Mouse (Mus musculus): ENCODE results near the gene Tsr3. TPM values are rescaled to one million over a fixed set of nuclear protein-coding genes. Genes with fewer than 3 reads are reported as not detected.

Tsr3 gene
- polyA plus RNA-seq (2014; fragmentation: Nextera tagmentation; extraction: Ambion mirVana) = 45.1 and 47.4 TPM in 2 replicates

DNA sequence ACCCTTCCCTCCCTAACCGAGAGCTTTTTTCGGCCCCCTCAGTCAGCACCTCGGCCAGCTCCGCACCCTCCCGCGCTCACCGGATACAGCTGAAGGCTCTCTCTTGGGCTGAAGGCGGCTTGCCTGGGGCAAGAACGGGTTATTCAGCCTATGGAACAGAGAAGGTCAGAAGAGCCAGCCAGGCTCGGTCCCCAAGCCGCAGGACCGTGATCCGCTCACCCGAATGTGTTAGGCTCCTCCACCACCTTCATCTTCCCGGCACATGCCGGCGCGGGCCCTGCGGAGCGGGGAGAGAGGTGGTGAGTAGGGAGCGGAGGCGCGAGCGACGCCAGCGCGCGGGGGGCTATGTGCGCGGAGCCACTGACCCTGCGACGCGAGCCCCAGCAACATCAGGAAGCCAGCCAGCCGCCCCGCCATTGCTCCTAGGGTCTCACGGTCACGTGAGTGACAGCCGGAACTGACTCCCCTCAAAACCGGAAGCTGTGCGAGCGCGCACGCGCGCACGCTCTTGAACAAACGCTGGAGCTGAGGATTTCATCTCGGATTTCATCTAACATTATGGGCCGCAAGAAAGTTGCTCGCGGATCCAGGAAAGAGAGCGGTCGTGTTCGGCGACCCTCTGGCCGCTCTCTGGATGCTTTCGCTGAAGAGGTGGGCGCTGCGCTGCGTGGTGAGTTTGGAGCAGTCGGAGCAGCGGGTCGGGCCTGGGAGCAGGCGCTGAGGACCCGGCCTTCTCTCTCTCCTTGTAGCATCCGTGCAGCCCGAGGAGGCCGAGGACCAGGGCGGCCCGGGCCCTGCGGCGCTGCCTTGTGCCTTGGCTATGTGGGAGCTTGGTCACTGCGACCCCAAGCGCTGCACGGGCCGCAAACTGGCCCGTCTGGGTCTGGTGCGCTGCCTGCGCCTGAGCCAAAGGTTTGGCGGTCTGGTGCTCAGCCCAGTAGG lies at the start of gene Tsr3, which contains the start of gene Gnptg:
Gene Tsr3 (plus strand): TSS at position 476 of the 942 bp plus-strand sequence.
Gene Gnptg (minus strand): TSS at position 430 of the 942 bp plus-strand sequence.
- DNase-seq (ENCODE audit: low spot score) (peak; percentile 91), ATAC-seq (replicated peaks; ENCODE audit: low FRiP score, low TSS enrichment, low read depth) (peak; percentile 87)
- H3K27ac ChIP-seq (ENCODE audit: low read depth) = peak within 1 kb of the TSS; percentile 77
- under 1% methylated on average over 80 of the region's 80 CpGs for WGBS
- H3K4me3 ChIP-seq (ENCODE audit: low read depth, low read length) = peak within 1 kb of the TSS; percentile 90
- H3K4me2 ChIP-seq (ENCODE audit: low read length) = peak within 1 kb of the TSS; percentile 78
- H3K9me3 ChIP-seq (ENCODE audit: control insufficient read depth, low read length) = no peaks in the 10 kb centered on the region
- H3K27me3 ChIP-seq (replicated peaks; ENCODE audit: control insufficient read depth, insufficient read depth, low read length) = no peaks in the 10 kb centered on the region
- peak within 1 kb of the TSS; percentile 88 for H3K9ac ChIP-seq (ENCODE audit: low read length)
- peaks cover 37% of the 10 kb centered on the region for H3K36me3 ChIP-seq (ENCODE audit: control insufficient read depth, insufficient read depth, low read length)
- H3K4me1 ChIP-seq (replicated peaks; ENCODE audit: control insufficient read depth, insufficient read depth, low read length) = peaks cover 15% of the 10 kb centered on the region

DNA sequence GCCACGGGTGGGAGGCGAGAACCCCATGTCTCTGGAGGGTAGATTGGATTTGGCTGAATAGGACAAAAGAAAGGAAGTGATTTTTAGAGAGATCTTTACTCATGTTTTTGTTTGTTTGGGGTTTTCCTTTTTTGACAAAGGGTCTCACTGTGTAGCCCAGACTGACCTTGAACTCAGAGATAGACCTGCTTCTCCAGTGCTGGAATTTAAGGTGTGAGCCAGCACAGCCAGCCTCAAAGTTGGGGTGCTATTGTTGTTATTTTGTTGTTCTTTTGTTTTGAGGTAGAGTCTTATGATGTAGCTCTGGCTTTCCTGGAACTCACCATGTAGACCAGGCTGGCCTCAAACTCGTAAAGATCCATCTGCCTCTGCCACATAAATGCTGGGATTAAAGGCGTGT lies 37.6 kb upstream of the Tsr3 start:
- H3K4me2 ChIP-seq (ENCODE audit: low read length) = no peak overlapping the region
- H3K4me1 ChIP-seq (replicated peaks; ENCODE audit: control insufficient read depth, insufficient read depth, low read length) = no peaks in the 10 kb centered on the region
- no peak overlapping the region for H3K27ac ChIP-seq (ENCODE audit: low read depth)
- ATAC-seq (replicated peaks; ENCODE audit: low FRiP score, low TSS enrichment, low read depth) = no peak
- peaks cover 63% of the 10 kb centered on the region for H3K36me3 ChIP-seq (ENCODE audit: control insufficient read depth, insufficient read depth, low read length)
- H3K27me3 ChIP-seq (replicated peaks; ENCODE audit: control insufficient read depth, insufficient read depth, low read length) = no peaks in the 10 kb centered on the region
- no peak overlapping the region for H3K9ac ChIP-seq (ENCODE audit: low read length)
- H3K4me3 ChIP-seq (ENCODE audit: low read depth, low read length) = no peak overlapping the region
- DNase-seq (ENCODE audit: low spot score) = no peak
- H3K9me3 ChIP-seq (ENCODE audit: control insufficient read depth, low read length) = no peaks in the 10 kb centered on the region
- 91% methylated on average over 4 of the region's 4 CpGs for WGBS

GRCm38 (mm10) chr17:25210006-25210405 lies 30.0 kb upstream of the Tsr3 start:
- Histone ChIP-seq H3K4me1 (replicated peaks; ENCODE audit: control insufficient read depth, insufficient read depth, low read length) (no peaks in the 10 kb centered on the region), H3K27me3 (replicated peaks; ENCODE audit: control insufficient read depth, insufficient read depth, low read length) (no peaks in the 10 kb centered on the region), H3K9me3 (ENCODE audit: control insufficient read depth, low read length) (no peaks in the 10 kb centered on the region), H3K9ac (ENCODE audit: low read length) (no peak overlapping the region), H3K4me2 (ENCODE audit: low read length) (no peak overlapping the region), H3K4me3 (ENCODE audit: low read depth, low read length) (no peak overlapping the region), H3K27ac (ENCODE audit: low read depth) (no peak overlapping the region), H3K36me3 (ENCODE audit: control insufficient read depth, insufficient read depth, low read length) (peaks cover 83% of the 10 kb centered on the region)
- ATAC-seq (replicated peaks; ENCODE audit: low FRiP score, low TSS enrichment, low read depth) = no peak
- 85% methylated on average over 4 of the region's 4 CpGs for WGBS
- DNase-seq (ENCODE audit: low spot score) = no peak

- ATAC-seq (replicated peaks; ENCODE audit: low FRiP score, low TSS enrichment, low read depth) = no peak
- peaks cover 83% of the 10 kb centered on the region for H3K36me3 ChIP-seq (ENCODE audit: control insufficient read depth, insufficient read depth, low read length)
- H3K27me3 ChIP-seq (replicated peaks; ENCODE audit: control insufficient read depth, insufficient read depth, low read length) = no peaks in the 10 kb centered on the region
- no peaks in the 10 kb centered on the region for H3K4me1 ChIP-seq (replicated peaks; ENCODE audit: control insufficient read depth, insufficient read depth, low read length)
- WGBS = 85% methylated on average over 15 of the region's 15 CpGs
- H3K9me3 ChIP-seq (ENCODE audit: control insufficient read depth, low read length) = no peaks in the 10 kb centered on the region
- no peak for DNase-seq (ENCODE audit: low spot score)
- H3K4me3 ChIP-seq (ENCODE audit: low read depth, low read length) = no peak overlapping the region
- H3K9ac ChIP-seq (ENCODE audit: low read length) = no peak overlapping the region
- H3K4me2 ChIP-seq (ENCODE audit: low read length) = no peak overlapping the region
- H3K27ac ChIP-seq (ENCODE audit: low read depth) = no peak overlapping the region
These were observed 29.1 kb upstream of the Tsr3 start for GRCm38 (mm10) chr17:25210680-25211466.

DNA sequence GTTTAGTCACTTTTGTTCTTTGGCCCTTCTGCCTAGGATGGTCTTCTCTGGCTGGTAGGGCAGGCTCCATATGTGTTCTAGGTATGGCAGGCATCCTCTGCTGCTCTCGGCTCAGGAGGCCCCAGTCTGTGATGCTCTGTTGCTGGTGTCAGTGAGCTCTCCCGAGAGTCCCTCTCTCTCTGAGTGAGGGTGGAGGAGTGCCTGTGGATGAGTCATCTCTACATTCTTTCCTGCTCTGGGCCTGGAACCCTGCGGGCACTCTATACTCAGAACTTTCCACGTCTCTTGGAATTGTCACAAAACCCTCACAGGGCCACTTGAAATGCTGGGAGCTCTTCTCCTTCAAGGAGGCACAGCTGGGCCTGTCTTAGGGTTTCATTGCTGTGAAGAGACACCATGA lies 28.3 kb upstream of the Tsr3 start:
- Histone ChIP-seq H3K9ac (ENCODE audit: low read length) (no peak overlapping the region), H3K36me3 (ENCODE audit: control insufficient read depth, insufficient read depth, low read length) (peaks cover 87% of the 10 kb centered on the region), H3K27ac (ENCODE audit: low read depth) (no peak overlapping the region), H3K4me1 (replicated peaks; ENCODE audit: control insufficient read depth, insufficient read depth, low read length) (no peaks in the 10 kb centered on the region), H3K9me3 (ENCODE audit: control insufficient read depth, low read length) (no peaks in the 10 kb centered on the region), H3K4me3 (ENCODE audit: low read depth, low read length) (no peak overlapping the region), H3K4me2 (ENCODE audit: low read length) (no peak overlapping the region), H3K27me3 (replicated peaks; ENCODE audit: control insufficient read depth, insufficient read depth, low read length) (no peaks in the 10 kb centered on the region)
- 85% methylated on average over 4 of the region's 4 CpGs for WGBS
- no peak for DNase-seq (ENCODE audit: low spot score)
- ATAC-seq (replicated peaks; ENCODE audit: low FRiP score, low TSS enrichment, low read depth) = no peak

GRCm38 (mm10) chr17:25215431-25215830 lies 24.5 kb upstream of the Tsr3 start:
- H3K4me2 ChIP-seq (ENCODE audit: low read length) = no peak overlapping the region
- ATAC-seq (replicated peaks; ENCODE audit: low FRiP score, low TSS enrichment, low read depth) (no peak), DNase-seq (ENCODE audit: low spot score) (no peak)
- no peak overlapping the region for H3K4me3 ChIP-seq (ENCODE audit: low read depth, low read length)
- peaks cover 70% of the 10 kb centered on the region for H3K36me3 ChIP-seq (ENCODE audit: control insufficient read depth, insufficient read depth, low read length)
- no peaks in the 10 kb centered on the region for H3K9me3 ChIP-seq (ENCODE audit: control insufficient read depth, low read length)
- H3K4me1 ChIP-seq (replicated peaks; ENCODE audit: control insufficient read depth, insufficient read depth, low read length) = no peaks in the 10 kb centered on the region
- 87% methylated on average over 3 of the region's 3 CpGs for WGBS
- no peak overlapping the region for H3K9ac ChIP-seq (ENCODE audit: low read length)
- no peaks in the 10 kb centered on the region for H3K27me3 ChIP-seq (replicated peaks; ENCODE audit: control insufficient read depth, insufficient read depth, low read length)
- H3K27ac ChIP-seq (ENCODE audit: low read depth) = no peak overlapping the region

DNA sequence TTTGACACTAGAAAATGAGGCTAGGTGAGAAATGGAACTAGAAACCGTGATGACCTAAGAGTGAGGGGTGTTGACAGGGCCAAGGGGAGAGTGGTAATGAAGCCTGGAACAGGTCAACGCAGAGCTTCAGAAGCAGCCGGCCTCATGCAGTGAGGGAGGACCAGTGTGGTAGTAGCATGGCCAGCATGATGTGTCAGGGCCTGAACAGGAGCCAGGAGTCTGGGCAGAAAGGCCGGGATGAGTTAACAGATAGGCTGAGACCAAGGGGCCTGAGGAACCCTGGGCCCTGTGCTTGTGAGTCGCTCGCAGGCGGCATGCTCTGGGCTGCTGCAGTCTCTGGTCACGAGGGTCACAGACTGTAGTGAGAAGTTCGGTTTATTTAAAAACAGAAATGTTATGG lies 21.0 kb upstream of the Tsr3 start:
- Histone ChIP-seq H3K27ac (ENCODE audit: low read depth) (no peak overlapping the region), H3K27me3 (replicated peaks; ENCODE audit: control insufficient read depth, insufficient read depth, low read length) (no peaks in the 10 kb centered on the region), H3K9ac (ENCODE audit: low read length) (no peak overlapping the region), H3K4me3 (ENCODE audit: low read depth, low read length) (no peak overlapping the region), H3K36me3 (ENCODE audit: control insufficient read depth, insufficient read depth, low read length) (peaks cover 48% of the 10 kb centered on the region), H3K4me2 (ENCODE audit: low read length) (no peak overlapping the region), H3K4me1 (replicated peaks; ENCODE audit: control insufficient read depth, insufficient read depth, low read length) (0 out of 2 replicates have a peak, but pooled peaks cover 9% of the 10 kb centered on the region), H3K9me3 (ENCODE audit: control insufficient read depth, low read length) (no peaks in the 10 kb centered on the region)
- ATAC-seq (replicated peaks; ENCODE audit: low FRiP score, low TSS enrichment, low read depth) (no peak), DNase-seq (ENCODE audit: low spot score) (no peak)
- WGBS = 90% methylated on average over 9 of the region's 9 CpGs

DNA sequence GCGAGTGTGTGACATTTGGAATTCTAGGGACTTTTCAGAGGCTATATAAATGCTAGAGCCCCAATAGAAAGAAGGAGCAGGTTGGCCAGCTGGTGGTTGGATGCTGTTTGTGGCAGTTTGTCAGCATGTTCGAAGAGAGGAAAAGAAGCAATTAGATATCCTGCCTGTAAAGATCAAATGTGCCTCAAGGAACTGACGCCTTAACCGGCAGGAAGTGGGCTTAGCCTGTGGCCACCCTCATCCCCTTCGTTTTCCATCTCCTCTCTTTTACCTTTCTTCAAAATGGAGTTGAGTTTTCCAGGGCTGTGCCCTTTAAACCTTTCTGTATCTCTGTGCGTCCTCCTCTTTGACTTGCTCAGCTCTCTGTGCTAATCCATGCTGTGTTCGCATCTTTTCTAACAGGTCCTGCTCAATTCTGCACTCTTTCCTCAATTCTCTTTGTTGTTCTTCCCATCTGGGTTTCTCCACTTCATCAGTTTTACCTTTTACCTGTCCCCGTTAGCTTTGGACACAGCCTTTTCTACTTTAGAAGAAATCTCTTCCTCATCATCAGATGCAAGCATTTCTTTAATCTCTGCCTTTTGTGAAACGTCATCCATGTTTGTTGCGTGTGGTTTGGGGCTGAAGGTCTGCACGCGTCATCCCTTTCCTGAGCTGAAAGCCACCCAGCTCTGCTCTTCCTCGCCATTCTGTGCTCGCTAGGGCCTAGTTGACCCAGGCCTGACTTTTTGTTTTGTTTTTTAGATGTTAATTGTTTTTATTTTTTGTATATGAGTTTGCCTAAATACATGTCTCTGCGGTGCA lies 20.3 kb upstream of the Tsr3 start:
- no peaks in the 10 kb centered on the region for H3K9me3 ChIP-seq (ENCODE audit: control insufficient read depth, low read length)
- ATAC-seq (replicated peaks; ENCODE audit: low FRiP score, low TSS enrichment, low read depth) (no peak), DNase-seq (ENCODE audit: low spot score) (no peak)
- H3K4me2 ChIP-seq (ENCODE audit: low read length) = no peak overlapping the region
- 91% methylated on average over 15 of the region's 15 CpGs for WGBS
- no peak overlapping the region for H3K4me3 ChIP-seq (ENCODE audit: low read depth, low read length)
- no peaks in the 10 kb centered on the region for H3K27me3 ChIP-seq (replicated peaks; ENCODE audit: control insufficient read depth, insufficient read depth, low read length)
- no peak overlapping the region for H3K9ac ChIP-seq (ENCODE audit: low read length)
- no peak overlapping the region for H3K27ac ChIP-seq (ENCODE audit: low read depth)
- H3K4me1 ChIP-seq (replicated peaks; ENCODE audit: control insufficient read depth, insufficient read depth, low read length) = 0 out of 2 replicates have a peak, but pooled peaks cover 9% of the 10 kb centered on the region
- peaks cover 40% of the 10 kb centered on the region for H3K36me3 ChIP-seq (ENCODE audit: control insufficient read depth, insufficient read depth, low read length)

Measured in intestine, embryonic 14.5 days (tissue).